8 mouse cellular contexts compared by ENCODE assay signal in the genomic region with DNA sequence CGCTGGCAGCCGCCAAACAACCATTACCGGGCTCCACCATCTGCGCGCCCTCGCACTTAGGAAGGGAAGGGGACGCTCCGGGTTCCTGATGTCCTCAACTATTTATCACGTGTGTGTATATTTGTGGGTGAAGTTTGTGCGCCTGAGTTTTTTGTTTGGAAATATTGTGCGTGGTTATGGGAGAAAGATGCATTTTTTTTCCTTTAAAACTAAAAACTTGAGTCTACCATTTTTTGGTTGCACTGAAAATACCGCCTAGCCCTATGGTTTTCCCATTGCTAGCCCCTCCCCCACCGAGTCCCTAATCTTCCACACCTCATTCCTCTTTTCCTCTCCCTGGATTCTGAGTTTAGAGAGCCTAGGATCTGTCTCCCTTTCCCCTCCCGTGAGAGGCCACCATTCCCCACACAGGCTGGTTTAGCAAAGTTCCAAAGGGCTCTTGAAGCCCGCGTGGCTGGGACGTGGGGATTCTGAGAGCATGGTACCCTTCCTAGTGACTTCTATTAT. TPM values are rescaled to one million over a fixed set of nuclear protein-coding genes. Genes with fewer than 3 reads are reported as not detected.
DNase-seq lines count a peak whose midpoint lies in the region; ATAC-seq and TF ChIP-seq lines count a peak whose summit lies in the region.

No protein-coding gene starts in this region.

- intact Hi-C loops in left cerebral cortex, postnatal 4 days (cut with DNase I): no loop called here

- peaks cover 5% of the 10 kb centered on the region for H3K27me3 ChIP-seq in C2C12 (ENCODE audit: control insufficient read depth, insufficient read depth, insufficient read length)
- no peaks in the 10 kb centered on the region for H3K27me3 ChIP-seq in forebrain, embryonic 14.5 days (replicated peaks; ENCODE audit: control insufficient read depth, insufficient read depth, low read length)
- peaks cover 24% of the 10 kb centered on the region for H3K27me3 ChIP-seq in liver, embryonic 14.5 days (ENCODE audit: control insufficient read depth, insufficient read depth, low read length)

- H3ac ChIP-seq in C2C12 (ENCODE audit: control insufficient read depth, insufficient read length, low read depth): no peak overlapping the region

- peak; percentile 48 for DNase-seq in embryo, embryonic 10 days (ENCODE audit: low spot score)
- DNase-seq in embryo, embryonic 9.5 days (ENCODE audit: extremely low spot score): no peak
- peak; percentile 73 for DNase-seq in forebrain, embryonic 14.5 days (ENCODE audit: low spot score)
- DNase-seq in liver, embryonic 14.5 days (ENCODE audit: low read depth in 3 of 3, low spot score in 3 of 3): no peak
- no peak for DNase-seq in frontal cortex, postnatal 14 days (ENCODE audit: low spot score in 2 of 2)
- no peak for DNase-seq in urinary bladder, postnatal 25 days (ENCODE audit: low spot score)
- DNase-seq in left cerebral cortex, postnatal 4 days: no peak

- no peaks in the 10 kb centered on the region for H3K79me3 ChIP-seq in C2C12 (ENCODE audit: low read depth)

- peak overlapping the region; percentile 34 for H3K4me3 ChIP-seq in C2C12 (ENCODE audit: insufficient read depth, poor library complexity, severe bottlenecking)
- peak overlapping the region; percentile 82 for H3K4me3 ChIP-seq in forebrain, embryonic 14.5 days (ENCODE audit: low read depth, low read length)
- H3K4me3 ChIP-seq in liver, embryonic 14.5 days (ENCODE audit: insufficient read depth in 1 of 2, low read depth in 2 of 2, low read length in 2 of 2): peak overlapping the region; percentile 55 to 68

- no peaks in the 10 kb centered on the region for H3K79me2 ChIP-seq in C2C12 (ENCODE audit: control insufficient read depth, insufficient read depth)

- peak overlapping the region; percentile 81 for H3K9ac ChIP-seq in forebrain, embryonic 14.5 days (ENCODE audit: low read length)
- H3K9ac ChIP-seq in liver, embryonic 14.5 days (replicated peaks): peak overlapping the region; percentile 72

- H3K4me2 ChIP-seq in forebrain, embryonic 14.5 days (ENCODE audit: low read length): peak overlapping the region; percentile 74
- peak overlapping the region; percentile 90 for H3K4me2 ChIP-seq in liver, embryonic 14.5 days (ENCODE audit: low read depth)

- no peaks in the 10 kb centered on the region for H3K9me3 ChIP-seq in forebrain, embryonic 14.5 days (replicated peaks; ENCODE audit: control insufficient read depth, low read length)
- no peaks in the 10 kb centered on the region for H3K9me3 ChIP-seq in liver, embryonic 14.5 days (ENCODE audit: control insufficient read depth, low read length)

- TF ChIP-seq CTCF in C2C12 (IDR thresholded peaks at IDR 0.05; ENCODE audit: control insufficient read depth, insufficient read depth, insufficient read length): no peak
- TF ChIP-seq CTCF in liver, embryonic 14.5 days (IDR thresholded peaks at IDR 0.05; ENCODE audit: low read depth): no peak

- H3K4me1 ChIP-seq in forebrain, embryonic 14.5 days (ENCODE audit: control insufficient read depth, insufficient read depth, low read length): peaks cover 51% of the 10 kb centered on the region
- H3K4me1 ChIP-seq in liver, embryonic 14.5 days (replicated peaks; ENCODE audit: control insufficient read depth in 2 of 2, insufficient read depth in 2 of 2, low read length in 1 of 2): peaks cover 0 to 15% of the 10 kb centered on the region in 2 experiments; a peak in 3 of 4 replicates

- TF ChIP-seq EP300 in liver, embryonic 14.5 days (IDR thresholded peaks at IDR 0.05; ENCODE audit: low read depth): no peak

- no peak for ATAC-seq in forebrain, embryonic 14.5 days
- no peak for ATAC-seq in liver, embryonic 14.5 days (ENCODE audit: insufficient read depth)

- H3K27ac ChIP-seq in forebrain, embryonic 14.5 days (ENCODE audit: low read depth, low read length): peak overlapping the region; percentile 84
- H3K27ac ChIP-seq in liver, embryonic 14.5 days: no peak overlapping the region

- no peaks in the 10 kb centered on the region for H3K36me3 ChIP-seq in C2C12 (ENCODE audit: control insufficient read depth, insufficient read depth)
- peaks cover 5% of the 10 kb centered on the region; the same call in 1 of the 2 replicates for H3K36me3 ChIP-seq in forebrain, embryonic 14.5 days (ENCODE audit: control insufficient read depth, insufficient read depth, low read length)
- H3K36me3 ChIP-seq in liver, embryonic 14.5 days (replicated peaks; ENCODE audit: control insufficient read depth, insufficient read depth, low read depth): no peaks in the 10 kb centered on the region

- WGBS in forebrain, embryonic 14.5 days: under 1% methylated on average over 17 of the region's 17 CpGs
- 3% methylated on average over 17 of the region's 17 CpGs for WGBS in liver, embryonic 14.5 days (ENCODE audit: insufficient replicate concordance)

TF ChIP-seq in C2C12, 6 proteins besides CTCF, POLR2A, EP300 and RAD21:
- TF ChIP-seq MYOG (IDR thresholded peaks at IDR 0.05; ENCODE audit: control insufficient read depth, extremely low read depth, insufficient read length) (no peak), MAX (IDR thresholded peaks at IDR 0.05) (no peak), MYOD1 (IDR thresholded peaks at IDR 0.05; ENCODE audit: control insufficient read depth, insufficient read length, low read depth) (no peak), CEBPB (IDR thresholded peaks at IDR 0.05; ENCODE audit: low read depth) (no peak), USF1 (IDR thresholded peaks at IDR 0.05; ENCODE audit: low read depth) (no peak), FOSL1 (IDR thresholded peaks at IDR 0.05; ENCODE audit: insufficient read depth, low read length, poor library complexity, severe bottlenecking) (no peak)

RNA-seq across cellular contexts. Expression of a gene that starts 1.4 kb away (rescaled TPM):
- 0.56 TPM for polyA plus RNA-seq in C2C12 (2012; fragmentation: generic; extraction: Trizol)
- polyA plus RNA-seq in forebrain, embryonic 14.5 days (2014; fragmentation: Nextera tagmentation; extraction: Ambion mirVana): 18.6 and 22.1 TPM in 2 replicates
- polyA plus RNA-seq in liver, embryonic 14.5 days (2012; rRNA removed): 3.7 and 3.9 TPM in 2 replicates
- 1.8 and 1.9 TPM in 2 replicates for polyA plus RNA-seq in liver, embryonic 14.5 days (2014; fragmentation: Nextera tagmentation; extraction: Ambion mirVana)
- 10 to 100 TPM; 32.5 to 35.0 TPM for total RNA-seq in left cerebral cortex, postnatal 4 days (2021)

RNA-seq across cellular contexts. Expression of a gene that starts 14.7 kb away (rescaled TPM):
- polyA plus RNA-seq in C2C12 (2012; fragmentation: generic; extraction: Trizol): 15.5 TPM
- 0.97 and 1.9 TPM in 2 replicates for polyA plus RNA-seq in forebrain, embryonic 14.5 days (2014; fragmentation: Nextera tagmentation; extraction: Ambion mirVana)
- 3.7 and 4.1 TPM in 2 replicates for polyA plus RNA-seq in liver, embryonic 14.5 days (2012; rRNA removed)
- polyA plus RNA-seq in liver, embryonic 14.5 days (2014; fragmentation: Nextera tagmentation; extraction: Ambion mirVana): 4.9 and 5.7 TPM in 2 replicates
- 1 to 10 TPM; 1.4 to 1.8 TPM for total RNA-seq in left cerebral cortex, postnatal 4 days (2021)

RNA-seq across cellular contexts. Expression of a gene that starts 29.3 kb away (rescaled TPM):
- 47.4 TPM for polyA plus RNA-seq in C2C12 (2012; fragmentation: generic; extraction: Trizol)
- polyA plus RNA-seq in forebrain, embryonic 14.5 days (2014; fragmentation: Nextera tagmentation; extraction: Ambion mirVana): 68.8 and 73.5 TPM in 2 replicates
- 18.7 and 21.3 TPM in 2 replicates for polyA plus RNA-seq in liver, embryonic 14.5 days (2012; rRNA removed)
- 23.7 and 27.3 TPM in 2 replicates for polyA plus RNA-seq in liver, embryonic 14.5 days (2014; fragmentation: Nextera tagmentation; extraction: Ambion mirVana)
- total RNA-seq in left cerebral cortex, postnatal 4 days (2021): 10 to 100 TPM; 62.6 to 65.1 TPM

RNA-seq across cellular contexts. Expression of a gene that starts 32.5 kb away (rescaled TPM):
- not detected for polyA plus RNA-seq in C2C12 (2012; fragmentation: generic; extraction: Trizol)
- not detected in 2 replicates for polyA plus RNA-seq in forebrain, embryonic 14.5 days (2014; fragmentation: Nextera tagmentation; extraction: Ambion mirVana)
- not detected in 2 replicates for polyA plus RNA-seq in liver, embryonic 14.5 days (2012; rRNA removed)
- not detected in 2 replicates for polyA plus RNA-seq in liver, embryonic 14.5 days (2014; fragmentation: Nextera tagmentation; extraction: Ambion mirVana)
- total RNA-seq in left cerebral cortex, postnatal 4 days (2021): not detected

RNA-seq across cellular contexts. Expression of a gene that starts 36.6 kb away (rescaled TPM):
- not detected for polyA plus RNA-seq in C2C12 (2012; fragmentation: generic; extraction: Trizol)
- 1.1 TPM in 1 of 2 replicates, not detected in the other for polyA plus RNA-seq in forebrain, embryonic 14.5 days (2014; fragmentation: Nextera tagmentation; extraction: Ambion mirVana)
- polyA plus RNA-seq in liver, embryonic 14.5 days (2012; rRNA removed): 0.04 TPM in 1 of 2 replicates, not detected in the other
- 0.96 TPM in 1 of 2 replicates, not detected in the other for polyA plus RNA-seq in liver, embryonic 14.5 days (2014; fragmentation: Nextera tagmentation; extraction: Ambion mirVana)
- total RNA-seq in left cerebral cortex, postnatal 4 days (2021): not detected

Comparison
In these comparisons a context has a peak if more than half of its experiments do, and no peak if none do; other contexts are left out.
1. DNase-seq: peak in embryo, embryonic 10 days (single experiment) and forebrain, embryonic 14.5 days (single experiment); none in embryo, embryonic 9.5 days (single experiment), liver, embryonic 14.5 days (0 of 3), frontal cortex, postnatal 14 days (0 of 2), urinary bladder, postnatal 25 days (single experiment) and left cerebral cortex, postnatal 4 days (single experiment).
2. Peak in every context shown above with its lines, with median percentiles within 50 percentile points of each other: H3K4me3 ChIP-seq.